Mouse (Mus musculus) erythroid progenitor cell, adult 5-6 weeks (primary cell): ENCODE measurements around the gene Azin2. TPM values are rescaled to one million over a fixed set of nuclear protein-coding genes. Genes with fewer than 3 reads are reported as not detected.

Experiments used
- ATAC-seq: replicated peaks from 2 replicates; pipeline ENCODE4 v1.8.0; 2016; ENCODE audit warnings: moderate number of reproducible peaks, mild to moderate bottlenecking, moderate TSS enrichment, inconsistent platforms; ENCODE audit not compliant: poor library complexity, low FRiP score, severe bottlenecking
- total RNA-seq, 2 experiments: library from RNA; stranded (forward) in 1 of 2; stranded (reverse) in 1 of 2; fragments of 150-400 nt in 1 of 2; fragments of 186-747, 209-891 nt in 1 of 2; gene quantifications; 2 replicates each; pipeline versions ENCODE4 v1.2.3 to v1.2.4; 2015 to 2017; ENCODE audit warnings: low replicate concordance in 2 of 2

Azin2 gene
- total RNA-seq, 2 experiments from 2014 or later: 3.4 TPM; not detected in 1

GRCm38 (mm10) chr4:128883801-128884710 is 78.2 kb downstream of the Azin2 start:
- ATAC-seq: no peak

GRCm38 (mm10) chr4:128883379-128883781 is 78.9 kb downstream of the Azin2 start, which contains the start of gene Trim62:
Gene Trim62 (plus strand): TSS chr4:128883580.
- ATAC-seq: no peak

Other genes with a start within 250 kb of the Azin2 start
- not detected in 2 replicates for gene A3galt2, start 207.1 kb downstream of the Azin2 start, total RNA-seq (2015; ENCODE audit: low replicate concordance)
- 0.08 TPM in 1 of 2 replicates, not detected in the other for gene A3galt2, start 207.1 kb downstream of the Azin2 start, total RNA-seq (2017; ENCODE audit: low replicate concordance)
- 8.6 and 10.5 TPM in 2 replicates for gene Zfp362, start 156.4 kb downstream of the Azin2 start, total RNA-seq (2015; ENCODE audit: low replicate concordance)
- gene Zfp362, start 156.4 kb downstream of the Azin2 start, total RNA-seq (2017; ENCODE audit: low replicate concordance): 0.08 and 0.26 TPM in 2 replicates
- 0.36 TPM in 1 of 2 replicates, not detected in the other for gene Trim62, start 78.9 kb downstream of the Azin2 start, total RNA-seq (2015; ENCODE audit: low replicate concordance)
- gene Trim62, start 78.9 kb downstream of the Azin2 start, total RNA-seq (2017; ENCODE audit: low replicate concordance): 0.90 TPM in 1 of 2 replicates, not detected in the other
- 29.2 and 36.9 TPM in 2 replicates for gene Ak2, start 29.5 kb upstream of the Azin2 start, total RNA-seq (2015; ENCODE audit: low replicate concordance)
- 25.0 and 34.1 TPM in 2 replicates for gene Ak2, start 29.5 kb upstream of the Azin2 start, total RNA-seq (2017; ENCODE audit: low replicate concordance)
- gene Rnf19b, start 95.8 kb upstream of the Azin2 start, total RNA-seq (2015; ENCODE audit: low replicate concordance): 5.4 and 5.9 TPM in 2 replicates
- 15.3 and 22.7 TPM in 2 replicates for gene Rnf19b, start 95.8 kb upstream of the Azin2 start, total RNA-seq (2017; ENCODE audit: low replicate concordance)
- gene Tmem54, start 143.1 kb upstream of the Azin2 start, total RNA-seq (2015; ENCODE audit: low replicate concordance): not detected in 2 replicates
- not detected in 2 replicates for gene Tmem54, start 143.1 kb upstream of the Azin2 start, total RNA-seq (2017; ENCODE audit: low replicate concordance)
- gene Hpca, start 159.6 kb upstream of the Azin2 start, total RNA-seq (2015; ENCODE audit: low replicate concordance): not detected in 2 replicates
- not detected in 2 replicates for gene Hpca, start 159.6 kb upstream of the Azin2 start, total RNA-seq (2017; ENCODE audit: low replicate concordance)
- 0.72 TPM in 1 of 2 replicates, not detected in the other for gene Fndc5, start 174.6 kb upstream of the Azin2 start, total RNA-seq (2015; ENCODE audit: low replicate concordance)
- gene Fndc5, start 174.6 kb upstream of the Azin2 start, total RNA-seq (2017; ENCODE audit: low replicate concordance): 0.38 and 0.39 TPM in 2 replicates
- gene S100pbp, start 227.3 kb upstream of the Azin2 start, total RNA-seq (2015; ENCODE audit: low replicate concordance): 6.8 and 29.8 TPM in 2 replicates
- 8.1 and 11.6 TPM in 2 replicates for gene S100pbp, start 227.3 kb upstream of the Azin2 start, total RNA-seq (2017; ENCODE audit: low replicate concordance)
- 21.0 and 29.9 TPM in 2 replicates for gene Yars, start 227.3 kb upstream of the Azin2 start, total RNA-seq (2015; ENCODE audit: low replicate concordance)
- gene Yars, start 227.3 kb upstream of the Azin2 start, total RNA-seq (2017; ENCODE audit: low replicate concordance): 25.3 and 61.2 TPM in 2 replicates